Mouse (Mus musculus): ENCODE measurements at regions not wholly inside any gene's neighbourhood (a gene's known extent, or its start where the extent isn't known, plus 50 kb on each side); places are given as distances from the start of the nearest gene placed in this dataset.

- in situ Hi-C loops (cut with MboI; ENCODE audit: low pct_unique_long_range_greater_than_20kb in 1 of 2, low sequenced_read_pairs in 2 of 2, unreplicated experiment in 1 of 2), result loop anchor here in 1 of 2 experiments (25.0 kb wide), 1 partner anchor 475 kb away; no protein-coding TSS in a partner anchor
Measured at GRCm38 (mm10) chr10:44762068-44762467, 233.8 kb upstream of the Prdm1 start.

DNA sequence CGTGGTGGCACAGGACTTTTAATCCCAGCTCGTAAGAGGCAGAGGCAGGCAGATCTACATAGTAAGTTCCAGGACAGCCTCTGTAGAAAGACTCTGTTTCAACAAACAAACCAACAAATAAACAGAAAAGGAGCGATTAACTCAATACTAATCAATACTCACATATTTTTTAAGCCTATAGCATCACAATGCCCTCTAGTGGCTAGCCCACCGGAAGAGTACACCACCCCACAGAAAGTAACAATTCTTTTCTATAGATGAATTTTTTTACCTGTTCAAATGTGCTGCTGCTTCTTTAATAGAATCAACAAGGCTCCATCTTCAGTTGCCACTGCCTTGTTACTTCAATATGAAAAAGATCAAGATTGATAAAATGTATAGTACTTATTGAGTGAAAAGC, 233.0 kb upstream of the Prdm1 start:
- in situ Hi-C loops (cut with MboI; ENCODE audit: low pct_unique_long_range_greater_than_20kb in 1 of 2, low sequenced_read_pairs in 2 of 2, unreplicated experiment in 1 of 2), result loop anchor here in 1 of 2 experiments (25.0 kb wide), 1 partner anchor 474 kb away; no protein-coding TSS in a partner anchor

DNA sequence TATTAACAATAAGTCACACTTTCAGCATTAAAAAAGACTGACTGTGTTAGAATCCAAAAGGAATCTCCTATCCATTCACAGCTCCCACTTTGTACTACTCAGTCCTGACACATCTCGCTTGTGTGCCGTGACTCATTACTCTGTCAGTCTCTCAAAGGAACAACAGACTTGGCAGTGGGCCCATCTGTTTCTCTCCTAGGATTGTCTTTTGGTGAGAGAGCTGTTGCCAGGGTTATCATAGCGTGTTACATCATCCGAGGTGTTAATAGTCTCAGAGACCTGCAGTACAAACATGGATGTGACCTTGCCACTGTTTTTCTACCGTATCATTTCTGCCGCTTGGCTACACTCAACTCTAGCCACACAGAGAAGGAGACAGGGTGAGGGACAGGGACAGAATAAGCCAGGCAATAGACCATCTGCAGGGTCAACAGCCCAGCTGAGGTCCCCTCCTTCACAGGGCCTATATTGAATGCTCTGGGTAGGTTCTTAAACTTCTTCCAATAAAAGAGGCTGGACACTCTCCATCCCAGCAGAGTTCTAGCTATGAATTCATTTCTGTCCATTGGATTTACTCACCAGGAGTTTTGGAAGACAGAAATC, 227.2 kb upstream of the Prdm1 start:
- in situ Hi-C loops (cut with MboI; ENCODE audit: low pct_unique_long_range_greater_than_20kb in 1 of 2, low sequenced_read_pairs in 2 of 2, unreplicated experiment in 1 of 2), result loop anchor here in 1 of 2 experiments (25.0 kb wide), 1 partner anchor 468 kb away; no protein-coding TSS in a partner anchor

DNA sequence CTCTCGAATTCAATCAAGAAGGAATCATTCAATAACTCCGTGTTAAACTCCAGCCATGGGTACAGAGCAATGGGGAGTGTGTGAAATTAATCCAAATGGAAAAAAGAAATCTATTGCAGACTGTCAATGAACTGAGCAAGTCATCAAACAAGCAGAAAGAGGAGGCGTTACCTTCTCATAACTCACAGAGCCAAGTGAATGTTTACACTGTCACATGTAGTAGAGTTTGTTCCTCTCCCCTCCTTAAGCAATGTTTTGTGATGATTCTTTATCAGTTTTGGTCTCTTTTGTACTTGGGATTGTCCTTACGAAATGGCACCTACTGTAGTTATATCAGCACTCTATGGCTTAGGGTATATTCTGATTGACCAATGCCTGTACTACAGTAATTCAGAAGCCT, 226.6 kb upstream of the Prdm1 start:
- in situ Hi-C loops (cut with MboI; ENCODE audit: low pct_unique_long_range_greater_than_20kb in 1 of 2, low sequenced_read_pairs in 2 of 2, unreplicated experiment in 1 of 2), result loop anchor here in 1 of 2 experiments (25.0 kb wide), 1 partner anchor 468 kb away; no protein-coding TSS in a partner anchor

- in situ Hi-C loops (cut with MboI; ENCODE audit: low pct_unique_long_range_greater_than_20kb in 1 of 2, low sequenced_read_pairs in 2 of 2, unreplicated experiment in 1 of 2), result loop anchor here in 1 of 2 experiments (25.0 kb wide), 1 partner anchor 466 kb away; no protein-coding TSS in a partner anchor
Measured at GRCm38 (mm10) chr10:44752719-44753390, 224.6 kb upstream of the Prdm1 start.

DNA sequence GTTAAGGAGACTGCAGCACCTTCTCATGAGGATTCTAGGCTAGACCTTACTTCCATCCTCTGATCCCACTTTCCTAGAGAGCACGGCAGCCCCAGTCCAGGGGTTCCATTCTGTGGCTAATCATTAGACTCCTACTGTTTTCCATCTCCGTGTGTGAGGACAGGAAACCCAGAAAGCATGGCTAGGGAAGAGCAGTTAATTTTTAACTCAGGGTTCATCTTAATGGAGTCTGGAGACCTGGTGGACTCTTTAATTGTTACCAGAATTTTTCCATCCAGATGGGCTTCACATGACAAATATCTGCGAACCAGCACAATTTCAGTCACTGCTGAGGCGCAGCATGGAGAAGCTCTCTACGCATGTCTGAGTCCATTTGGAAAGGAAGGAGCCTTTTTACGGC, 222.8 kb upstream of the Prdm1 start:
- in situ Hi-C loops (cut with MboI; ENCODE audit: low pct_unique_long_range_greater_than_20kb in 1 of 2, low sequenced_read_pairs in 2 of 2, unreplicated experiment in 1 of 2), result loop anchor here in 1 of 2 experiments (25.0 kb wide), 1 partner anchor 464 kb away; no protein-coding TSS in a partner anchor

DNA sequence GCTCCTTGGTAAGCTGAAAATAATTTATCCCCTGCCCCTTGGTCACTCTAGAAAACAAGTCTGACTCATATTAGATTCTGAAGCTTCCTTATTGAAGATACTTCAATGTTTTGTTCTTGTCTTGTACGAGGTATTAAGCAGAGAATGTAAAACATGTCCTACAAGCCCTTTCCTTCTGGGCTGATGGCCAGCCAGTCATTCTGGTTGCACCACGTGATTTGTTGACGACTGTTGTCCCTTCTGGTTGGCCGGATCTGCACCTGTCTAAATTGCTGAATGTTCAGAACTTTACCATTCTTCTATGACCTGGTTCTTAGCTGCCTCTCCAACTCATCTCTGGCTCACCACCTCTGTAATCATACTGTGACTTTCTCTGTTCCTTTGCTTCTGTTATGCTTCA, 220.9 kb upstream of the Prdm1 start:
- in situ Hi-C loops (cut with MboI; ENCODE audit: low pct_unique_long_range_greater_than_20kb in 1 of 2, low sequenced_read_pairs in 2 of 2, unreplicated experiment in 1 of 2), result no loop called here

DNA sequence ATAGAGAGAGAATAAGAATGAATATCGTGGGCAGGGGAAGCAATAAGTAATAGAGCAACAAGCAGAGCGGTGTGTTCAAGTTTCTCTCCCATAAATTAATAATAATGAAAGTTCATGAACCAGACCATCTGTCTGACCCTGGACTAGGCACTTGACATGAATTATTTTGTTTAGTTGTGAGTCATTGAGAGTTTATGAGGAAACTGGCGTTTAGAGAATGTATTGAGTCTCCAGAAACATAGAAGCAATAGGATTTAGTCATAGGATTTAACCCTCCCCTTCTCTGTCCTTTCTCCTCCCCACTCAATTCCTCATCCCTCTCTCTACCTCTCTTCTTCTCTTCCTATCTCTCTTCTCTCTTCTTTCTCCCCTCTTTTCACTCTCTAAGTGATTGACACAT, 219.1 kb upstream of the Prdm1 start:
- in situ Hi-C loops (cut with MboI; ENCODE audit: low pct_unique_long_range_greater_than_20kb in 1 of 2, low sequenced_read_pairs in 2 of 2, unreplicated experiment in 1 of 2), result no loop called here

DNA sequence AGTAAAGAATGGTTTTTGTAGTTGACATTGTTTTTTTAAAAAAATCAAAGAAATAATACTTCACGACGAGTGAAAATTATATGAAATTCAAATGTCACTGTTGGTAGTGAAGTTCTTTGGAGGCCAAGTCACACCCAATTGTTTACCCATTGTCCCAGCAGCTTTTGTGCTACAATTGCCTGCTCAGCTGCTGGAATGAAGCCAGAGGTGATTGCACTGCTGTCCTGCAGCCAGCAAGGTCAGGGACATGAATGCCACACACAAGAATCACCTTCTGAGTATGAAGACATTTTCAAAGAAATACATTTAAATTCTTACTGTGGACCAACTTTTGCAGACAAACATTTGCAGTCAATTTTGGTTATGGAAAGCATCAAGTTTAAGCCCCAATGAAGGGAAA, 215.9 kb upstream of the Prdm1 start:
- in situ Hi-C loops (cut with MboI; ENCODE audit: low pct_unique_long_range_greater_than_20kb in 1 of 2, low sequenced_read_pairs in 2 of 2, unreplicated experiment in 1 of 2), result no loop called here

- in situ Hi-C loops (cut with MboI; ENCODE audit: low pct_unique_long_range_greater_than_20kb in 1 of 2, low sequenced_read_pairs in 2 of 2, unreplicated experiment in 1 of 2), result no loop called here
Measured at GRCm38 (mm10) chr10:44733641-44734040, 205.3 kb upstream of the Prdm1 start.

DNA sequence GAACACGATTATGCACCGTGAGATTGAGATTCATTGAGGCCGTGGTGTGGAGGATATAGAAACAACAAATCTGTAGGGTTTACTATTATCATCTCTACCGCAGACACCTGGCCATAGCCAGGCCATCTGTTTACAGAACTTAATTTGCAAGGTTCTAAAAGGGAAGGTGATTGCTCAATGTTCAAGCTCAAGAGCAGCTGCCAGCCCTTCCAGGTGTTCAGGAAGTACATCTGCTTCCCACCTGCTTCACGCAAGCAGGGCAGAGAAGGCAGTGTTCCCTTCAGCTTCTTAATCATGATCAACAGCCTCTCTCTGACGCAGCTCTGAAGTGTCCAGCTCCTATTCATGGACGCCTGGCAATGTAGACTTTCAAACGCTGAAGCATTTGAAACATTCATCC, 202.4 kb upstream of the Prdm1 start:
- in situ Hi-C loops (cut with MboI; ENCODE audit: low pct_unique_long_range_greater_than_20kb in 1 of 2, low sequenced_read_pairs in 2 of 2, unreplicated experiment in 1 of 2), result no loop called here

DNA sequence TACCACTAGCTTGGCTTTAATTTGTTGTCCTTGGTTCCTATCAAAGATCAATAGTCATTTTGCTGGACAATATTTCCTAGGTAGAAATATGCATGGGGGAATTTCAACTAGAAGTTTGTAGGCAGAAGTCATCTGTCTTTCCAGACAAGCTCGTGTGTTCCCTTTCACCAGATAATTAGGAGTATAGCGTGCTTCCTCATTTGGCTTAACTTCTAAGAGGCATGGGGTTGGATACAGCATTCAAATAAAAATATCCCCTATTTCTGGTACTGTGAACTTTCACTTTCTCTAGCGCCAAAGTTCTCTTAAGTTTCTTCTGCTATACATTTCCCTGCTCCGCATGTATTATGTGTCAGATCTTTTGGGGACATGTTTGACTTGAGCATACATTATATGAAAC, 200.7 kb upstream of the Prdm1 start:
- in situ Hi-C loops (cut with MboI; ENCODE audit: low pct_unique_long_range_greater_than_20kb in 1 of 2, low sequenced_read_pairs in 2 of 2, unreplicated experiment in 1 of 2), result no loop called here

DNA sequence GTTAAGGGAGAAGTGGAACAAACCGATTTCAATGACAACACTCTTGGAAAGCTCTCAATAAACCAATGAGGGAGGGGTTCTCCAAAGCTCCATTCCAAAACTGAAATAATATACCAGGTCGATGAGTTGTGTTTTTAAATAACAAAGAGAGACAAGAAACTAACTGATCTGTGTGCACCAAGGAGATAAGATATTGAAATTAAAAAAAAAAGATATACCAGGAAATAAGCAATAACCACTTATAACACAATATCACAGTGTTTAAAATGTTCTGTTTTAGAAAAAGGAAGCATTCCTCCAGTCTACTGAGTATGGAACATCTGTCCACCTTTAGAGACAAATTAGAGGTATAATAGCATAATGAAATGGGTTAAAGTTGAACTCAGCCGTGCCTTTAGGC, 196.3 kb upstream of the Prdm1 start:
- in situ Hi-C loops (cut with MboI; ENCODE audit: low pct_unique_long_range_greater_than_20kb in 1 of 2, low sequenced_read_pairs in 2 of 2, unreplicated experiment in 1 of 2), result no loop called here

DNA sequence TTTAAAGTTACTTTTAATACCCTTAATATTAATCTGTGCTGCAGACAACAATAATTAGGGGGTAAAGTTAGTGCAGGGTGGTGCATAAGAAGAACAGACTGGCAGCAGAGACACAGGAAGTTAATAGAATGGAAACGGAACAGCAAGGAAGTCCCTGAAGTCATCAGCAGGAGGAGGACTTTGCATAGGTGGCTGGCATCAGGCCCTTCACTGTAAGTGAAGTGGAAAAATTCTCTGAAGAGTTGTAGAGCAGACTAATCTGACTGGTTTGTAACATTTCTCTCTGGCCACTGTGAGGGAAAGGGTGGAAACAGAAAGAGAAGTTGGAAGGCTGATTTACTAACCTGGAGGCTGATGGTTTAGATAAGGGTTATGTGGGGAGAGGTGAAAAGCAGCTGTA, 195.5 kb upstream of the Prdm1 start:
- in situ Hi-C loops (cut with MboI; ENCODE audit: low pct_unique_long_range_greater_than_20kb in 1 of 2, low sequenced_read_pairs in 2 of 2, unreplicated experiment in 1 of 2), result no loop called here

- in situ Hi-C loops (cut with MboI; ENCODE audit: low pct_unique_long_range_greater_than_20kb in 1 of 2, low sequenced_read_pairs in 2 of 2, unreplicated experiment in 1 of 2), result no loop called here
Measured at GRCm38 (mm10) chr10:44723321-44723720, 195.0 kb upstream of the Prdm1 start.

GRCm38 (mm10) chr10:44721670-44722069, 193.4 kb upstream of the Prdm1 start:
- in situ Hi-C loops (cut with MboI; ENCODE audit: low pct_unique_long_range_greater_than_20kb in 1 of 2, low sequenced_read_pairs in 2 of 2, unreplicated experiment in 1 of 2), result no loop called here

DNA sequence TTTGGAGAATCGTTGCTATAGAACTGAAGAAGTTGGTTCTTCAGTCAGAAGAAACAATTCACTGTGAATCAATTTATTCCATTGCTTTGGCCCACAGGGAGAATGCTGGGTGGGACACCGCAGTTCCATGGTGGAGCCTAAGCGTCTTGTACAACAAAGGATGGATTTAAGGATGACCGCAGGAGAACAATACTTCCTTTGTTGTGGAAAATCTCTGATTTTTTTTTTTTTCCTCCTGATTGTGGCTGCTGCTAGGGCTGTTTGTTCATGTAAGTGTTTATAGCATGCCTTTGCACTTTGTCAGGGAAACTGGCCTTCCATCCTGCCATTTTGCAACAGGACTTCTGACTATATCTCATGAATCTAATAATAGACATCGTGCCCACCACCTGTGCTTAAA, 188.3 kb upstream of the Prdm1 start:
- in situ Hi-C loops (cut with MboI; ENCODE audit: low pct_unique_long_range_greater_than_20kb in 1 of 2, low sequenced_read_pairs in 2 of 2, unreplicated experiment in 1 of 2), result no loop called here

DNA sequence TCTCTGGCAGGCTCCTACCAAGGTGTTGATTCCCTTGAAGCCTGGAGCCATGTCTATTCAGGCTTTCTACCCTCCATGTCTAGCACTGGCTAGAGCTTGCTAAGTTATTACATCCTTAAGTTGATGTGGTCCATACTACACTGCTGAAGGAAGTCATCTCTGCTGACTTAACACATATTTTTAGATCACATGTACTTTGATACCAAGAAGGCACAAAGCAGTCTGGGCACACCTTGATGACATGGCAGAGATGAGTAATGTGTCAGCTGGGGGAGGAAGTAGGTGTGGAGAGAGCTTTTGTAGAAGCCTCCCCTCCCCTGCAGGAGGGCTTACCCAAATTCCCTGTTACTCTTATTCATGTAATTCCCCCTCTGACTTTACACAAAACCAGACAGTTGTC, 187.6 kb upstream of the Prdm1 start:
- in situ Hi-C loops (cut with MboI; ENCODE audit: low pct_unique_long_range_greater_than_20kb in 1 of 2, low sequenced_read_pairs in 2 of 2, unreplicated experiment in 1 of 2), result no loop called here

- in situ Hi-C loops (cut with MboI; ENCODE audit: low pct_unique_long_range_greater_than_20kb in 1 of 2, low sequenced_read_pairs in 2 of 2, unreplicated experiment in 1 of 2), result no loop called here
Measured at GRCm38 (mm10) chr10:44708830-44709229, 180.5 kb upstream of the Prdm1 start.

DNA sequence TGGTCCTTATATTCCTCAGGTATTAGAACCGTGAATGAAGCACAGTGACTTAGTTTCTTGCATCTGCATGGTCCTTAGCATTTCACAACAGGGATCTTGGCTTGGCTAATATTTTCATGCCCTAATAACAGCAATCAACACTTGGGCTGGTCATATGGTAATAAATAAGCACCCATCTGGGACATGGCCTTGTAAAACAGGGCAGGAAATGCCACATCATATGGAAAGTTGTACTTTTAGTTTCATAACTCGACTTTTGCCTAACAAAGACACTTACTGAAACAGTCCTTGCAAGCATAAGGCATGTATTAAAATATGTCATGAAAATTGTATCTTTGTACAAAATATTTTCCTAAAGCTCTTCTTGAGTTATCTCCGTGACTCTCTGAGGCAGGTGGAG, 175.8 kb upstream of the Prdm1 start:
- in situ Hi-C loops (cut with MboI; ENCODE audit: low pct_unique_long_range_greater_than_20kb in 1 of 2, low sequenced_read_pairs in 2 of 2, unreplicated experiment in 1 of 2), result no loop called here

Data from mouse embryonic stem cell (cell line).